Mouse (Mus musculus): Measurements from ENCODE around the gene Sept3. TPM values are rescaled to one million over a fixed set of nuclear protein-coding genes. Genes with fewer than 3 reads are reported as not detected.
A peak's percentile ranks its signal among the peaks of the same experiment; 100 is the strongest.
"Not testable (repeated sequence)": the region's sequence is repeated elsewhere in the genome, so short reads cannot be mapped to it uniquely, and the experiment has no call there.

Gene Sept3
- 100 to 1,000 TPM; 583 to 613 TPM for total RNA-seq (2021)
- long read RNA-seq, experiment 1, full-length matches to known transcripts: 58 of 293 reads
- long read RNA-seq, experiment 1, partial matches to known transcripts: 47 of 293 reads
- long read RNA-seq, experiment 1, other reads (novel, unspliced or antisense): 188 of 293 reads
- long read RNA-seq, experiment 2, full-length matches to known transcripts: 52 of 259 reads
- long read RNA-seq, experiment 2, partial matches to known transcripts: 19 of 259 reads
- long read RNA-seq, experiment 2, other reads (novel, unspliced or antisense): 188 of 259 reads

- DNase-seq (ENCODE audit: low spot score in 2 of 2): no peak
Measured at GRCm38 (mm10) chr15:82274593-82274926, at the start of gene Sept3. Gene Sept3 (plus strand): TSS chr15:82274893.

GRCm38 (mm10) chr15:82225769-82226168, 48.9 kb upstream of the Sept3 start:
- DNase-seq (ENCODE audit: low spot score in 2 of 2): no peak

GRCm38 (mm10) chr15:82229542-82230045, 45.1 kb upstream of the Sept3 start:
- DNase-seq (ENCODE audit: low spot score in 2 of 2): no peak

- DNase-seq (ENCODE audit: low spot score in 2 of 2): no peak
Measured at GRCm38 (mm10) chr15:82230098-82230611, 44.5 kb upstream of the Sept3 start.

- no peak for DNase-seq (ENCODE audit: low spot score in 2 of 2)
Measured at GRCm38 (mm10) chr15:82231100-82231499, 43.6 kb upstream of the Sept3 start.

- peak; percentile 52 to 54 for DNase-seq (ENCODE audit: low spot score in 2 of 2)
Measured at GRCm38 (mm10) chr15:82231591-82232378, 42.9 kb upstream of the Sept3 start.

GRCm38 (mm10) chr15:82232651-82233050, 42.0 kb upstream of the Sept3 start:
- DNase-seq (ENCODE audit: low spot score in 2 of 2): no peak

GRCm38 (mm10) chr15:82235661-82236060, 39.0 kb upstream of the Sept3 start:
- no peak for DNase-seq (ENCODE audit: low spot score in 2 of 2)

GRCm38 (mm10) chr15:82236565-82236964, 38.1 kb upstream of the Sept3 start:
- DNase-seq (ENCODE audit: low spot score in 2 of 2): peak; percentile 85 to 88

GRCm38 (mm10) chr15:82243311-82243710, 31.4 kb upstream of the Sept3 start:
- DNase-seq (ENCODE audit: low spot score in 2 of 2): no peak

- no peak for DNase-seq (ENCODE audit: low spot score in 2 of 2)
Measured at GRCm38 (mm10) chr15:82243742-82244114, 31.0 kb upstream of the Sept3 start.

GRCm38 (mm10) chr15:82244115-82244804, 30.4 kb upstream of the Sept3 start, which contains the start of gene Cenpm:
Gene Cenpm (minus strand): TSS chr15:82244748.
- peak; percentile 94 to 96 for DNase-seq (ENCODE audit: low spot score in 2 of 2)

- DNase-seq (ENCODE audit: low spot score in 2 of 2): not testable (repeated sequence)
Measured at GRCm38 (mm10) chr15:82244805-82245161, 29.9 kb upstream of the Sept3 start.

- no peak for DNase-seq (ENCODE audit: low spot score in 2 of 2)
Measured at GRCm38 (mm10) chr15:82247131-82247776, 27.4 kb upstream of the Sept3 start.

- no peak for DNase-seq (ENCODE audit: low spot score in 2 of 2)
Measured at GRCm38 (mm10) chr15:82251579-82251978, 23.1 kb upstream of the Sept3 start.

GRCm38 (mm10) chr15:82252097-82252496, 22.6 kb upstream of the Sept3 start, which contains the start of gene 1500009C09Rik:
Gene 1500009C09Rik (plus strand): TSS chr15:82252397.
- DNase-seq (ENCODE audit: low spot score in 2 of 2): no peak

- no peak for DNase-seq (ENCODE audit: low spot score in 2 of 2)
Measured at GRCm38 (mm10) chr15:82255248-82255647, 19.4 kb upstream of the Sept3 start.

GRCm38 (mm10) chr15:82255944-82256383, 18.7 kb upstream of the Sept3 start:
- DNase-seq (ENCODE audit: low spot score in 2 of 2): peak; percentile 87 to 94

GRCm38 (mm10) chr15:82259510-82259909, 15.2 kb upstream of the Sept3 start:
- DNase-seq (ENCODE audit: low spot score in 2 of 2): peak; percentile 74 to 75

GRCm38 (mm10) chr15:82266356-82266755, 8.3 kb upstream of the Sept3 start:
- DNase-seq (ENCODE audit: low spot score in 2 of 2): peak; percentile 69 to 71

GRCm38 (mm10) chr15:82268185-82268584, 6.5 kb upstream of the Sept3 start:
- DNase-seq (ENCODE audit: low spot score in 2 of 2): peak; percentile 52 to 63

Data from layer of hippocampus, postnatal 14 days (tissue).